Mouse (Mus musculus): ENCODE measurements around the gene Dclk1. TPM values are rescaled to one million over a fixed set of nuclear protein-coding genes. Genes with fewer than 3 reads are reported as not detected.

Gene Dclk1
- polyA plus RNA-seq, 1 experiment from 2014 or later, result 18.7 TPM

DNA sequence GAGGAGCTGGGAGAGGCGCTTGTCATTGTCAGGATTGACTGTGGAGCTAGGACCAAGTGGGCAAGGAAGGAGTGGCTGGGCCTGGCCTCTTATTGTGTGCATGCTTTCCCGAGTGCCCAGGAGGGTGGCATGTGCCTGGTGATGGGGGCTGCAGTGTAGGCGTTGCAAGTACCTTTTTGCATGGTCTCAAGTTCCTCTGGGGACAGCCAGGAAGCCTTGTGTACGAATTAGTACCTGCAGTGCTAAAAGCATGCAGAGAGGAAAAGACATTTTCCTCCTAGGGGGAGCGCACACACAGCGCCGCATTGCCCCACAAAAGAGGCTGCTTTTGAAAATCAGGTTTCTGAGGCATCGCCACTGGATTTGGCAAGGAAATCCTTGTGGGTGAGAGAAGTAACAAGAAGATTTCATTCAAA is 900 bp downstream of the Dclk1 start:
- peak overlapping the region; percentile 40; the same call in 1 of the 2 replicates for H3K9ac ChIP-seq (replicated peaks; ENCODE audit: low read depth, low read length)

DNA sequence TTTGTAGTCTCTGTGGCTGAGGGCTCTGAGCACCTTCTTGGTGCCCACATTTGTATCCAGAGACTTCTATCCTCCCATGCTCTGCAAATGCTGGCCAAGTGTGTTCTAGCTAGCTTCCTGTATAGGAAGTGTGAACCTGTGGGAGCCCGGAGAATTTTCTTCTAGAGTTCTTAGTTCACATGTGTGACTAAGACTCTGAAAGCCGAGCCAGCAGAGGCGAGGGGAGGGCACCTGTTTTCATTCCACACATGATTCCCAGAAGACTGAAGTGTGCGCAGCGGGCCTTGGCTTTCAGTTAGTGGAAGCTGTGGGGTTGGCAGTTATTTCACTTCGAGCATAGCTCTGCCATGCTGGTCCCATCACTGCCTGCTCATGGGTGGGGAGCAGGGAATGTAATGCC is 1.9 kb downstream of the Dclk1 start:
- no peaks in the 10 kb centered on the region for H3K36me3 ChIP-seq (ENCODE audit: control insufficient read depth, insufficient read depth, low read length)
- H3K9ac ChIP-seq (replicated peaks; ENCODE audit: low read depth, low read length), result no peak overlapping the region
- H3K4me3 ChIP-seq (ENCODE audit: low read depth, low read length), result no peak overlapping the region
- H3K4me1 ChIP-seq (ENCODE audit: control insufficient read depth, insufficient read depth, low read length), result 0 out of 2 replicates have a peak, but pooled peaks cover 5% of the 10 kb centered on the region
- H3K4me2 ChIP-seq (replicated peaks; ENCODE audit: low read depth, low read length), result no peak overlapping the region
- WGBS, result 75% methylated on average over 6 of the region's 6 CpGs
- H3K27ac ChIP-seq (ENCODE audit: low read length), result no peak overlapping the region
- H3K27me3 ChIP-seq (ENCODE audit: control insufficient read depth, insufficient read depth, low read length), result no peaks in the 10 kb centered on the region
- H3K9me3 ChIP-seq (ENCODE audit: control insufficient read depth, low read depth, low read length), result no peaks in the 10 kb centered on the region
- ATAC-seq (ENCODE audit: insufficient number of reproducible peaks, insufficient read depth, low FRiP score, low read depth), result no peak

More for the DNA sequence above, 900 bp downstream of the Dclk1 start:
- Histone ChIP-seq H3K4me3 (ENCODE audit: low read depth, low read length) (peak overlapping the region; percentile 47), H3K36me3 (ENCODE audit: control insufficient read depth, insufficient read depth, low read length) (no peaks in the 10 kb centered on the region), H3K4me1 (ENCODE audit: control insufficient read depth, insufficient read depth, low read length) (0 out of 2 replicates have a peak, but pooled peaks cover 5% of the 10 kb centered on the region), H3K9me3 (ENCODE audit: control insufficient read depth, low read depth, low read length) (no peaks in the 10 kb centered on the region), H3K27ac (ENCODE audit: low read length) (no peak overlapping the region), H3K4me2 (replicated peaks; ENCODE audit: low read depth, low read length) (peak overlapping the region; percentile 89), H3K27me3 (ENCODE audit: control insufficient read depth, insufficient read depth, low read length) (no peaks in the 10 kb centered on the region)
- 1% methylated on average over 8 of the region's 8 CpGs for WGBS
- no peak for ATAC-seq (ENCODE audit: insufficient number of reproducible peaks, insufficient read depth, low FRiP score, low read depth)

DNA sequence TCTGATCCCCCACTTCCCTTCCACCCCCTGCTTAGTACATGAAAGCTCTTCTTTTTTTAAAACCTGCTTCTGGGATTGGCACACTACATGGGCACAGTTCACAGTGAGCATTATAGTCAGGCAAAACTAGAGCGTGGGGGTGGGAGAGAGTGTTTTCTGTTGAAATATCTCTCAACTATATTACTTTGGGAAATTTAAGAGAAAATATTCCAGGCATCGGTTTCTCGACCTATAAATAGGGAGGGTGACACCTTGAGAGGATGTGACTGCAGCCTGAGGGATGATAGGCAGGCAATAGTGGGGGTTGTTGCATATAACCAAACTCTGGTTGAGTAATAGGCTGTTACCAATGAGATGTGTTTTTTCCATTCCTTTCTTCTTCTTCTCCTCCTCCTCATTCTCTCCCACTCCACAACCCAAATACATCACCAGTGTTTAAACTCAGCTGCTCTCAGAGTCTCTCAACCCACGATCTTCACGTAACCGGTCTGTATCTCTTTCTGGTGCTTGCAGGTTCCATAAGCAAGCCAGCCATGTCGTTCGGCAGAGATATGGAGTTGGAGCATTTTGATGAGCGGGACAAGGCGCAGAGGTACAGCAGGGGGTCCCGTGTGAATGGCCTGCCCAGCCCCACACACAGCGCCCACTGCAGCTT is 4.6 kb downstream of the Dclk1 start:
- Histone ChIP-seq H3K4me1 (ENCODE audit: control insufficient read depth, insufficient read depth, low read length) (0 out of 2 replicates have a peak, but pooled peaks cover 5% of the 10 kb centered on the region), H3K27ac (ENCODE audit: low read length) (no peak overlapping the region), H3K4me3 (ENCODE audit: low read depth, low read length) (no peak overlapping the region), H3K4me2 (replicated peaks; ENCODE audit: low read depth, low read length) (no peak overlapping the region), H3K27me3 (ENCODE audit: control insufficient read depth, insufficient read depth, low read length) (no peaks in the 10 kb centered on the region), H3K9ac (replicated peaks; ENCODE audit: low read depth, low read length) (no peak overlapping the region), H3K9me3 (ENCODE audit: control insufficient read depth, low read depth, low read length) (no peaks in the 10 kb centered on the region), H3K36me3 (ENCODE audit: control insufficient read depth, insufficient read depth, low read length) (no peaks in the 10 kb centered on the region)
- 88% methylated on average over 12 of the region's 12 CpGs for WGBS
- no peak for ATAC-seq (ENCODE audit: insufficient number of reproducible peaks, insufficient read depth, low FRiP score, low read depth)

DNA sequence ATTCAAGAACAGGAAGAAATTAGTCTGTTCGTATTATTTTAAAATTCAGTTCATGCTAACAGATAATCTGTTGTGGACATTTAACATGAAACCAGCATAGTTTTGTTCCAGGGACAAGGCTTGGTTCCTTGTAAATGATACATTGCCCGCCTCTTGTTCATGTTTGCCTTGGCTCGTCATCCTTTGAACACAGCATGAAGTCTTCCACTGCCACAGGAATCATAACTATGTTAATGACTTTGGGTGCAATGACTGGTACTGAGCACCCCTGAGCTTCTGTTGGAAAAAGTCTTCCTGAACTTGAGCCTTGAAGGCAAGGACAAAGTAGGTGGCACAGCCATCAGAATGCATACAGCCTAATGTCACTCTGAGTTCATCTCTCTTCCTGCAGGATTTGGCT is 5.9 kb downstream of the Dclk1 start:
- no peak overlapping the region for H3K4me2 ChIP-seq (replicated peaks; ENCODE audit: low read depth, low read length)
- H3K27me3 ChIP-seq (ENCODE audit: control insufficient read depth, insufficient read depth, low read length), result no peaks in the 10 kb centered on the region
- ATAC-seq (ENCODE audit: insufficient number of reproducible peaks, insufficient read depth, low FRiP score, low read depth), result no peak
- H3K27ac ChIP-seq (ENCODE audit: low read length), result no peak overlapping the region
- H3K36me3 ChIP-seq (ENCODE audit: control insufficient read depth, insufficient read depth, low read length), result no peaks in the 10 kb centered on the region
- 85% methylated on average over 3 of the region's 3 CpGs for WGBS
- no peak overlapping the region for H3K4me3 ChIP-seq (ENCODE audit: low read depth, low read length)
- H3K4me1 ChIP-seq (ENCODE audit: control insufficient read depth, insufficient read depth, low read length), result 0 out of 2 replicates have a peak, but pooled peaks cover under 1% of the 10 kb centered on the region
- H3K9me3 ChIP-seq (ENCODE audit: control insufficient read depth, low read depth, low read length), result no peaks in the 10 kb centered on the region
- H3K9ac ChIP-seq (replicated peaks; ENCODE audit: low read depth, low read length), result no peak overlapping the region

DNA sequence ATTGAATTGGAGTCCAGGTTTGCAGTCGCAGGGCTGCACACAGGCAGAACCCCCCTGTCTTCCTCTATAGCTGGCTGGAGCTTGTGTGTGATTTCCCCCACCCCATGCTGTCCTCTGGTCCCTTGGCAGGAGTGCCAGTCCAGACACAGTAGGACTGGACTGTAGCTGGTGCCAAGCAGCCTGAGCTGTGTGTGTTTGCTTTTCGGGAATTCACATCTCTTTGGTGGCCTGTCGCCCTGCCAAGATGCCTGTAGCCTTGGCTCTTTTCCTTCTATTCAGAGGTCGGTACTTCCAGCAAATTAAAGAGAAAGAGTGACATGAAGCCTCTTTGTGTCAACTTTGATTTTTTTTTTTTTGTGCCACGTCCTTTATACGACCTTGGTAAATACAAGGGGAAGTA is 6.3 kb downstream of the Dclk1 start:
- Histone ChIP-seq H3K4me1 (ENCODE audit: control insufficient read depth, insufficient read depth, low read length) (no peaks in the 10 kb centered on the region), H3K9me3 (ENCODE audit: control insufficient read depth, low read depth, low read length) (no peaks in the 10 kb centered on the region), H3K36me3 (ENCODE audit: control insufficient read depth, insufficient read depth, low read length) (no peaks in the 10 kb centered on the region), H3K4me3 (ENCODE audit: low read depth, low read length) (no peak overlapping the region), H3K9ac (replicated peaks; ENCODE audit: low read depth, low read length) (no peak overlapping the region), H3K27ac (ENCODE audit: low read length) (no peak overlapping the region), H3K4me2 (replicated peaks; ENCODE audit: low read depth, low read length) (no peak overlapping the region), H3K27me3 (ENCODE audit: control insufficient read depth, insufficient read depth, low read length) (no peaks in the 10 kb centered on the region)
- no peak for ATAC-seq (ENCODE audit: insufficient number of reproducible peaks, insufficient read depth, low FRiP score, low read depth)
- 68% methylated on average over 6 of the region's 6 CpGs for WGBS

DNA sequence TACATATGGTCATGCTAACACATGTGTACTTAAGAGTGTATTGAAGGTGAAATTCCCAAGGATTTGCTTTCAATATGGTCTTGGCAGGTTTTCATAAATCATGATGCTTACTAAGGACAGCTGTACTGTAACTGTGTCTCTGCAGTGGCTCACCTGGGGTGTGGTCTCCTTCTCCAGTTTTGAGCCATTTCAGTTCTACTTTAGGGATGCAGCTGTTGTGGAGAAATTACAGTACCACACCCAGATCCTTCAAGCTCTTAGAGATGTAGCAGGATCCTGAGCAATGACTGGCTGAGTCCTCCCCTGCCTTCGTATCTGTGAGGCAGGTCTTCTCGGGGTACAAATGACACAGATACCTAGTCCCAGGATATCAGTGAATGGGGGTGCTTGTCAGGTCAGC is 8.5 kb downstream of the Dclk1 start:
- H3K4me1 ChIP-seq (ENCODE audit: control insufficient read depth, insufficient read depth, low read length), result no peaks in the 10 kb centered on the region
- H3K9ac ChIP-seq (replicated peaks; ENCODE audit: low read depth, low read length), result no peak overlapping the region
- H3K27ac ChIP-seq (ENCODE audit: low read length), result no peak overlapping the region
- H3K4me3 ChIP-seq (ENCODE audit: low read depth, low read length), result no peak overlapping the region
- no peaks in the 10 kb centered on the region for H3K27me3 ChIP-seq (ENCODE audit: control insufficient read depth, insufficient read depth, low read length)
- H3K4me2 ChIP-seq (replicated peaks; ENCODE audit: low read depth, low read length), result no peak overlapping the region
- 79% methylated on average over 2 of the region's 2 CpGs for WGBS
- H3K9me3 ChIP-seq (ENCODE audit: control insufficient read depth, low read depth, low read length), result no peaks in the 10 kb centered on the region
- no peaks in the 10 kb centered on the region for H3K36me3 ChIP-seq (ENCODE audit: control insufficient read depth, insufficient read depth, low read length)
- no peak for ATAC-seq (ENCODE audit: insufficient number of reproducible peaks, insufficient read depth, low FRiP score, low read depth)

DNA sequence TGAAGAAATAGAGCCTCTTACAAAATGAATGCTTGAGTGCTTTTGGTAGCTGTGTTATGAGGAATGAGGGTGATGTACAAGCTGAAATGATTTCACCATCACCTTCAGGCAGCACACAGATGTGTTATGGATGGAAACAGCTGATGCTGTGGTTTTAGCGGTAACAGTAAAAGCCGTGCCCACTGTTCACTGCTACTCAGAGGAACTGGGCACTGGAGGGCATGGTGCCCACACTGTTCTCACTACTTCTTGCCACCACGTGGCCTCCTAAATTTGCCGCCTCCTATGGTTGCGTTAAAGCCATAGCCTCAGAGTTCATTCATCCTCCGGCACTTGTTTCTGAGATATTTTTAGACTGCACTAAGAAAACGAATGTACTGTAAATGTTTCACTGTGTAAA is 18.0 kb downstream of the Dclk1 start:
- WGBS, result 68% methylated on average over 7 of the region's 7 CpGs

DNA sequence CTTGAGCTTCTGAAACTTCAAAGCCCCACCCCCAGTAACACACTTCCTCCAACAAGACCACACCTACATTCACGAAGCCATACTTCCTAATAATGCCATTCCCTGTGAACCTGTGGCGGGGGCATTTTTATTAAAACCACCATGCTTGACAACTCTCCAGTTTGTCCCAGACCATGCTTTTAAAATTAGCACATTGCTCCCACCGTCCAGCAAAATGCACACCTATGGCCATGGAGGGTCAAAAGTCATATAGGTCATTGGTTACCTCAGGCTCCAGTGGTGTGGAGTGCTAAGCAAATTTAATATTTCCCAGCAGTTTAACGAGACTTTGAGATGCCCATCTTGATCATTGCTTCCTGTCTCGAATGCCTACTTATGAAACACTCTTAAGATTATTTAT is 23.9 kb downstream of the Dclk1 start:
- H3K9ac ChIP-seq (replicated peaks; ENCODE audit: low read depth, low read length), result no peak overlapping the region
- H3K4me1 ChIP-seq (ENCODE audit: control insufficient read depth, insufficient read depth, low read length), result no peaks in the 10 kb centered on the region
- H3K27ac ChIP-seq (ENCODE audit: low read length), result no peak overlapping the region
- ATAC-seq (ENCODE audit: insufficient number of reproducible peaks, insufficient read depth, low FRiP score, low read depth), result no peak
- H3K4me3 ChIP-seq (ENCODE audit: low read depth, low read length), result no peak overlapping the region
- no peaks in the 10 kb centered on the region for H3K36me3 ChIP-seq (ENCODE audit: control insufficient read depth, insufficient read depth, low read length)
- 88% methylated on average over 5 of the region's 5 CpGs for WGBS
- H3K4me2 ChIP-seq (replicated peaks; ENCODE audit: low read depth, low read length), result no peak overlapping the region
- H3K9me3 ChIP-seq (ENCODE audit: control insufficient read depth, low read depth, low read length), result no peaks in the 10 kb centered on the region
- H3K27me3 ChIP-seq (ENCODE audit: control insufficient read depth, insufficient read depth, low read length), result no peaks in the 10 kb centered on the region

More for the DNA sequence above, 18.0 kb downstream of the Dclk1 start:
- Histone ChIP-seq H3K27me3 (ENCODE audit: control insufficient read depth, insufficient read depth, low read length) (no peaks in the 10 kb centered on the region), H3K9me3 (ENCODE audit: control insufficient read depth, low read depth, low read length) (no peaks in the 10 kb centered on the region), H3K9ac (replicated peaks; ENCODE audit: low read depth, low read length) (no peak overlapping the region), H3K36me3 (ENCODE audit: control insufficient read depth, insufficient read depth, low read length) (no peaks in the 10 kb centered on the region), H3K4me1 (ENCODE audit: control insufficient read depth, insufficient read depth, low read length) (no peaks in the 10 kb centered on the region), H3K27ac (ENCODE audit: low read length) (no peak overlapping the region), H3K4me3 (ENCODE audit: low read depth, low read length) (no peak overlapping the region), H3K4me2 (replicated peaks; ENCODE audit: low read depth, low read length) (no peak overlapping the region)
- ATAC-seq (ENCODE audit: insufficient number of reproducible peaks, insufficient read depth, low FRiP score, low read depth), result no peak

DNA sequence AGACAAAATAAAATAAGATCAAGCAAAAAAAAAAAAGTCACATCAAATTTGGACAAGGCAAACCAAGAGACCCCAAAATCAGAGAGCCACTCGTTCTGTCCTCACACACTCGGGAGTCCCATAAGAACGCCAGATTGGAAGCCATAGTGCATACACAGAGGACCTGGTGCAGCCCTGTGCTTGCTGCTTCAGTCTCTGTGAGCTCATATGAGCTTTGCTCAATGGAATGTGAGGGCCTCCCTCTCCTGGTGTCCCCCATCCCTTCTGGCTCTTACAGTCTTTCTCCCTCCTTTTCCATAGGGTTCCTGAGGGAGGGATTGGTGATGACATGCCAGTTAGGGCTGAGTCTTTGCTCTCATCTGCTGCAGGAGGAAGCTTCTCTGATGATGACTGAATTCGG is 27.6 kb downstream of the Dclk1 start:
- no peak for ATAC-seq (ENCODE audit: insufficient number of reproducible peaks, insufficient read depth, low FRiP score, low read depth)
- 79% methylated on average over 4 of the region's 4 CpGs for WGBS
- Histone ChIP-seq H3K4me3 (ENCODE audit: low read depth, low read length) (no peak overlapping the region), H3K27ac (ENCODE audit: low read length) (no peak overlapping the region), H3K9ac (replicated peaks; ENCODE audit: low read depth, low read length) (no peak overlapping the region), H3K36me3 (ENCODE audit: control insufficient read depth, insufficient read depth, low read length) (no peaks in the 10 kb centered on the region), H3K4me1 (ENCODE audit: control insufficient read depth, insufficient read depth, low read length) (no peaks in the 10 kb centered on the region), H3K4me2 (replicated peaks; ENCODE audit: low read depth, low read length) (no peak overlapping the region), H3K27me3 (ENCODE audit: control insufficient read depth, insufficient read depth, low read length) (no peaks in the 10 kb centered on the region), H3K9me3 (ENCODE audit: control insufficient read depth, low read depth, low read length) (no peaks in the 10 kb centered on the region)
